Mouse (Mus musculus) thymus, adult 2 months (tissue): ENCODE measurements around the gene Ip6k3. TPM values are rescaled to one million over a fixed set of nuclear protein-coding genes. Genes with fewer than 3 reads are reported as not detected.
A peak's percentile ranks its signal among the peaks of the same experiment; 100 is the strongest.

Experiments
- DNase-seq: peaks from one replicate; pipeline ENCODE4 v3.0.0; 2021
- H3K27ac ChIP-seq: fragments of 200-500 bp; 2 replicates; pipeline ENCODE4 v1.5.1; 2012; ENCODE audit warnings: low read length, control low read depth; ENCODE audit not compliant: control insufficient read depth, insufficient read depth
- H3K27me3 ChIP-seq: fragments of 200-500 bp; 2 replicates; pipeline ENCODE4 v1.6.1; 2012; ENCODE audit warnings: mild to moderate bottlenecking, low read length, moderate library complexity, mixed read lengths; ENCODE audit not compliant: control insufficient read depth, insufficient read depth
- H3K36me3 ChIP-seq: fragments of 200-500 bp; 2 replicates; pipeline ENCODE4 v1.6.1; 2012; ENCODE audit warnings: mild to moderate bottlenecking, low read length, moderate library complexity; ENCODE audit not compliant: control insufficient read depth, insufficient read depth
- H3K4me1 ChIP-seq: fragments of 200-500 bp; replicated peaks from 2 replicates; pipeline ENCODE4 v1.6.1; 2012; ENCODE audit warnings: low read length; ENCODE audit not compliant: control insufficient read depth, insufficient read depth
- H3K4me3 ChIP-seq: fragments of 200-500 bp; 2 replicates; pipeline ENCODE4 v1.5.1; 2012; ENCODE audit warnings: mild to moderate bottlenecking, low read length, control low read depth, moderate library complexity; ENCODE audit not compliant: control insufficient read depth, insufficient read depth
- CTCF ChIP-seq: fragments of 200-500 bp; IDR thresholded peaks from 2 replicates; pipeline ENCODE4 v1.5.1; 2012; ENCODE audit warnings: mild to moderate bottlenecking, control low read depth, low read length, moderate library complexity, borderline replicate concordance; ENCODE audit not compliant: control insufficient read depth, poor library complexity, insufficient read depth; ENCODE audit errors: extremely low read depth
- POLR2A ChIP-seq: fragments of 200-500 bp; IDR thresholded peaks from 2 replicates; pipeline ENCODE4 v1.6.1; 2012; ENCODE audit warnings: mild to moderate bottlenecking, low read length, control low read depth, moderate library complexity; ENCODE audit not compliant: control insufficient read depth, poor library complexity, insufficient read depth; ENCODE audit errors: extremely low read depth
- WGBS: fragments of 180-500 bp; shearing (Covaris S2); methylation state at CpG from one replicate; pipeline ENCODE4 v1.1.7; 2018; 5-methylcytosine and 5-hydroxymethylcytosine counted together
- polyA plus RNA-seq: library from polyadenylated mRNA; depleted of rRNA; stranded (reverse); fragments of >200 nt; gene quantifications from 2 replicates; pipeline ENCODE4 v1.2.3, GENCODE M21; 2012

Ip6k3 gene
- polyA plus RNA-seq, 1 experiment: 1.4 TPM

DNA sequence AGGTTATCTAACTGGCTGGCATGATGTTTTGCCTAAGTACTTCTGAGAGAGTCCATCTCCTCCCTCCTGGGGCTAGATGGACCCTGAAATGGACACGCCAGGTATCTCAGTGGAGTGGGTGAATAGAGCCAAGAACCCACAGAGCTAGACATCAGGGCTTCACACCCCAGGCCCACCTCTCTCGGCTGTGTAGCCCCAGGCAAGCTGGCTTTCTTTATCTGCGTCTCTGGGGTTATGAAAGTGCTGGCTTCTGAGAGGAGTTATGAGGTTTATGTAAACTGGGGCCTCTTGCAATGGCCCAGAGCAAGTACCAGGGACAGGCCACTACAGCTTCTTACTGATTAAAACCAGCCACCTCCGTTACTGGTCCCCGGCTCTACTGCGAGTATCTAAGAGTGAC, 12.7 kb downstream of the Ip6k3 start:
- Histone ChIP-seq H3K27me3 (no peaks in the 10 kb centered on the region), H3K4me1 (no peaks in the 10 kb centered on the region), H3K36me3 (no peaks in the 10 kb centered on the region), H3K27ac (no peak overlapping the region), H3K4me3 (no peak overlapping the region)
- WGBS: 97% methylated on average over 6 of the region's 6 CpGs
- TF ChIP-seq CTCF (no peak), POLR2A (no peak)
- DNase-seq: no peak

DNA sequence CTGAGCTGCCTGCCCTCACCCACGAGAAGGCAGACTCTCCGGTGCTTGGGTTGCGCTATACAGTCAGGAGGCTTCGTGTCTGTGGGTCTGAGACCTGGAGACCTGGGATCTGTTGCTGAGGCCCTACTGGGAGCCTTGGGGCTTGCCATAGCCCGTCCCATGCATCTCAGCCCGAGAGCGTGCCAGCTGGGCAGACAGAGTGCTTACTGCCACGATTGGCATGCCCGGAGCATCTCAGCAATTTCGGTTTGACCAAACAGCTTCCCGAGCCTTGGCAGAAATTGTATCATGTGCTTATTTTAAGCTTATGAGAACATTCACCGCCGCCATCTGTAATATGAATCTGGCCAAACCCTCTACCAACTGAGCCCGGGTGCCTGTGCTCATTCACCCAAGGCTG, 13.3 kb downstream of the Ip6k3 start:
- WGBS: 94% methylated on average over 14 of the region's 14 CpGs
- Histone ChIP-seq H3K27me3 (no peaks in the 10 kb centered on the region), H3K4me3 (no peak overlapping the region), H3K36me3 (no peaks in the 10 kb centered on the region), H3K4me1 (no peaks in the 10 kb centered on the region), H3K27ac (no peak overlapping the region)
- TF ChIP-seq CTCF: no peak
- TF ChIP-seq POLR2A: no peak
- no peak for DNase-seq

DNA sequence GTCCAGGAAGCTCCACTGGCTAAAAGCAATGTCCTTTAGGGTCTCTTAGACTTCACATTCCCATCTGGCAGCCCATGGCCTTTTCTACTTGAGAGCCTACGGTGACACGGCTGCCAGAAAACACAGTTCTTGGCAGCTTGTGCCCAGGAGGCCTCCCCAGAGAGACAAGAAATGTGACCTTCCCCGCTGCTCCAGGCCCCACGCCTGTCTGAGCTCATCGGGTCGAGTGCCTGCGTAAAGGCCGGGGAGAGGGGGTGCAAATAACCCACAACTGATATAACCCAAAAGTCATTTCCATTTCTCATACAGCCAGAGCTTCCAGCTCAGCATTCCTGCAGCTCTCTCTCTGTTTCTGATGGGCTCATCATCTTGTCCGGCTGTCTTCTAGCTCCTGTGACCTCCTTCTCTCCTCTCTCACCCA, 13.8 kb downstream of the Ip6k3 start:
- WGBS: 91% methylated on average over 9 of the region's 9 CpGs
- Histone ChIP-seq H3K36me3 (no peaks in the 10 kb centered on the region), H3K27ac (no peak overlapping the region), H3K27me3 (no peaks in the 10 kb centered on the region), H3K4me3 (no peak overlapping the region), H3K4me1 (no peaks in the 10 kb centered on the region)
- TF ChIP-seq CTCF (no peak), POLR2A (no peak)
- no peak for DNase-seq

DNA sequence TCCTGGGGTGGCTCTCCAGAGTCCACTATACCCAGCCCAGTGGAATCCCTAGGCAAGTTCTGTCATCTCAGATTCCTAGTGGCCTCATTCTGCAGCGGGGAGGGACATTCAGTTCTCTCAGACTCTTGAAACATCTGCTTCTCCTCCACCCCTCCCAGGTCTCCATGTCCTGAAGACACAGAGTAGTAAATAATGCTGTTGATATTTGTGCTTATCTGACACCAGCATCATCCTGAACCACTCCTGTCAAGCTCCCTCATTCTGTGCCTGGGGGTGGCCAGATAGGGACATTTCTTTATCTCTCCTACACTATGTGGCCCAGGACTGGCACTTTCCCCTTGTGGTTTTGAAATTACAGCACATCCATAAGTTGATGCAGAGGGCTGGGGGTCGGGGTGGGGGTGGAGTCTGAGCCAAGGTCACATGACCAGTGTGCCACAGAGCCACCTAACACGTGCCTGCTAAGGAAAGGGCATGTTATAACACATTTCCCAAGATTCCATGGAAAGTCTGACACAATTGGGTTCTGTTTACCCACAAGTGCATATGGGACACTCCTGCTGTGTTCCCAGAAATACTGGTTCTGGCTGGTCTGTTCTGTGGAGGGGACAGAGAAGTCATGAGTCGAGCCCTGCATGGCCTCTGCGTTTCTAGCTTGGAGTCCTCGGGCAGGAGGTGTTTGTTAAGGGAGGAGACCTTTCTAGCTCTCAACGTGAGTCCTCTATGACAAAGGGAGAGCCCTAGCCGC, 14.4 kb downstream of the Ip6k3 start:
- WGBS: 70% methylated on average over 8 of the region's 8 CpGs
- H3K4me3 ChIP-seq: no peak overlapping the region
- H3K36me3 ChIP-seq: no peaks in the 10 kb centered on the region
- TF ChIP-seq CTCF (no peak), POLR2A (no peak)
- no peaks in the 10 kb centered on the region for H3K4me1 ChIP-seq
- no peak for DNase-seq
- no peak overlapping the region for H3K27ac ChIP-seq
- H3K27me3 ChIP-seq: no peaks in the 10 kb centered on the region

DNA sequence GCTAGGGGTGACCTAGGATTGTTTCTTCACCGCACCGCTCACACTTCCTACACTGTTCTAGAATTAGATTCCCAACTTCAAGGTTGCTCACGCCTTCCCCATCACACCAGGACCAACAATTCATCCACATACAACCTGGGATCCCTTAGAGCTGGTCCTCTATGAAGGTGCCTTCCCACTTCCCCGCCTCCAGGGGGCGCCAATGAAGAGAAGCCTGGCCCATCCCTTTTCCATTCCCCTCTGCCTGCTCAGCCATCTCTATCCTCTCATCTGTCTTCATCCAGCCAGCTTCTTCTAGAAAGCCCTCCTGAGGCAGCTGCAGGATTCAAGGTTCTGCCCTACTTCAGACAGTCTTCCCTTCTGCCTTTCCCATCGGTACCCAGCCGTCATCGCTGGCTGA, 16.2 kb downstream of the Ip6k3 start:
- Histone ChIP-seq H3K36me3 (no peaks in the 10 kb centered on the region), H3K4me1 (no peaks in the 10 kb centered on the region), H3K27ac (no peak overlapping the region), H3K4me3 (no peak overlapping the region), H3K27me3 (no peaks in the 10 kb centered on the region)
- TF ChIP-seq POLR2A: no peak
- peak; percentile 72; the same call in 1 of the 2 replicates for TF ChIP-seq CTCF
- DNase-seq: peak; percentile 38
- WGBS: 78% methylated on average over 8 of the region's 8 CpGs

DNA sequence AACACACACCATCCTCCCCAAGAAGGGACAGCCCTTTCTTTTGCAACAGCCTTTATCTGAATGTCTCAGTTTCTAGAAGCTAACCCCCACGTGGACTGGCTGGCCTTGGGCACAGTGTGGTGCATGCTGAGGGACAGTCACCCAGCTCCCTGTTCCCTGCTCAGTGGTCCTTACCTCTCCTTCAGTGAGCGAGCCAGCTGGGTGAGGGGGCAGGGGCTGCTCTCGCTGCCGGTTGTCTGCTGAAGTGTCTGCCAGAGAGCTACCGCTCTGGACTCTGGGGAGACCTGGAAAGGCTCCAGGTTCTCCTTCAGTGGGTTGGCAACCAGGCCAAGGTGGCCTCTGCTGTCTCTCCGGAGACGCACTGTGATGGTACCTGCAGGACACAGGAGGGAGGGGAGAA, 16.7 kb downstream of the Ip6k3 start:
- H3K27me3 ChIP-seq: no peaks in the 10 kb centered on the region
- no peak for TF ChIP-seq CTCF
- no peak for TF ChIP-seq POLR2A

DNA sequence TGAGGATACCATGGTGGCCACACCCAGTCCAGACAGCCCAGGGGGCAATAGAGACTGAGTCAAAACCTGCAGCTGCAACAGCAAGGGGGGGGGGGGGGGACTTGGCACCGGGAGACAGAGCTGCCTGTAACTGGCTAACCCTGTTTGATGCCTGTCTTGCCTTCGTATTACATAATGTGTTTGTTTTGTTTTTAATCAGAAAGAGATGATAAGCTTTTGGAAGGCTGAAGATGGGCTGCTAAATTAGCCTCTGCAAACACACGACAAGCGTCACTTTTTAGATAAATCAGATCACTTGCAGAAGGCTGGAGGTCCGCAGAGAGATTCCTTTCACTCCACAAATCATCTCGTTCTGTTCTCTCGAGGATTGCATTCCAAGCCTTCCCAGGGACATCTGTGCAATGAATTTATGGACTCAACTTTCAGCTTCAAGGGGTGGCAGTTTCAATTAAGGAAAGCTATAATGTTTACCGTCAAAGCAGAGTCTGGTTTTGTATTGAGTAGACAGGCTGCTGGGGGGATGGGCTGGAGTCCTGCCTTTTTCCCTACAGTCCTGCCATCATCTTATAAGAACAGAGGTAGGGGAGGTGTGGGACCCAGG, 21.2 kb downstream of the Ip6k3 start:
- no peak overlapping the region for H3K4me3 ChIP-seq
- no peaks in the 10 kb centered on the region for H3K36me3 ChIP-seq
- TF ChIP-seq CTCF: no peak
- no peak for TF ChIP-seq POLR2A
- DNase-seq: no peak
- H3K4me1 ChIP-seq: no peaks in the 10 kb centered on the region
- no peak overlapping the region for H3K27ac ChIP-seq
- no peaks in the 10 kb centered on the region for H3K27me3 ChIP-seq
- WGBS: 64% methylated on average over 8 of the region's 8 CpGs

More for the DNA sequence above, 16.7 kb downstream of the Ip6k3 start:
- H3K4me1 ChIP-seq: no peaks in the 10 kb centered on the region
- H3K4me3 ChIP-seq: no peak overlapping the region
- no peak for DNase-seq
- H3K27ac ChIP-seq: no peak overlapping the region
- no peaks in the 10 kb centered on the region for H3K36me3 ChIP-seq
- WGBS: 87% methylated on average over 7 of the region's 7 CpGs
